In genomic region chr17:80889095-80889494, GRCm38 (mm10) we compare ENCODE assay signal across 14 mouse cellular contexts.
"Had no signal": no experiment of that assay in that cellular context is flagged by ENCODE, and none has a peak within 500 bp of the region (broad histone marks: within the 10 kb centered on the region; RNA-seq: fewer than 3 reads in every experiment).

No protein-coding gene starts in this region.

- ATAC-seq: intestine, embryonic 16.5 days; midbrain, embryonic 16.5 days had no signal

- H3K27me3 ChIP-seq: limb, embryonic 13.5 days; midbrain, embryonic 12.5 days; neural tube, embryonic 13.5 days had no signal

- H3K9me3 ChIP-seq: limb, embryonic 13.5 days; midbrain, embryonic 12.5 days; neural tube, embryonic 13.5 days had no signal

- DNase-seq: kidney, adult 2 months; kidney, postnatal 25 days; layer of hippocampus, postnatal 36 days; lung, postnatal 4 days; right cerebral cortex, adult 18-20 months; right cerebral cortex, postnatal 25 days; thymus, postnatal 36 days had no signal

- H3K4me3 ChIP-seq: limb, embryonic 13.5 days; megakaryocyte, embryonic 14.5 days; midbrain, embryonic 12.5 days; neural tube, embryonic 13.5 days had no signal

- H3K36me3 ChIP-seq: limb, embryonic 13.5 days; midbrain, embryonic 12.5 days; neural tube, embryonic 13.5 days had no signal

- H3K27ac ChIP-seq: limb, embryonic 13.5 days; liver, embryonic 14.5 days; midbrain, embryonic 12.5 days; neural tube, embryonic 13.5 days had no signal
